Mouse (Mus musculus) stomach, embryonic 14.5 days (tissue): Measurements from ENCODE around the gene Gm5431. TPM values are rescaled to one million over a fixed set of nuclear protein-coding genes. Genes with fewer than 3 reads are reported as not detected.
A peak's percentile ranks its signal among the peaks of the same experiment; 100 is the strongest.

Experiments used
- ATAC-seq: fragments of 200-750 bp; cut with Nextera tagmentation; 2 replicates; pipeline ENCODE4 v1.8.0; 2017; ENCODE audit warnings: low read depth, moderate TSS enrichment; ENCODE audit not compliant: insufficient number of reproducible peaks, insufficient read depth, low FRiP score
- H3K27ac ChIP-seq: fragments of 300-500 bp; sonication (generic); 2 replicates; pipeline ENCODE4 v1.5.1; 2014; ENCODE audit warnings: mild to moderate bottlenecking, low read length, moderate library complexity, mixed read lengths
- H3K27me3 ChIP-seq: fragments of 300-500 bp; sonication (generic); 2 replicates; pipeline ENCODE4 v1.6.1; 2014; ENCODE audit warnings: low read length, control low read depth, mixed read lengths; ENCODE audit not compliant: control insufficient read depth, insufficient read depth
- H3K36me3 ChIP-seq: fragments of 300-500 bp; sonication (generic); 2 replicates; pipeline ENCODE4 v1.6.1; 2014; ENCODE audit warnings: mild to moderate bottlenecking, control low read depth, low read length, moderate library complexity, mixed read lengths; ENCODE audit not compliant: control insufficient read depth, insufficient read depth
- H3K4me1 ChIP-seq: fragments of 300-500 bp; sonication (generic); 2 replicates; pipeline ENCODE4 v1.6.1; 2014; ENCODE audit warnings: low read length, control low read depth, mixed read lengths; ENCODE audit not compliant: control insufficient read depth, insufficient read depth
- H3K4me2 ChIP-seq: fragments of 300-500 bp; sonication (generic); replicated peaks from 2 replicates; pipeline ENCODE4 v1.6.1; 2014; ENCODE audit warnings: low read depth, low read length, control low read depth
- H3K4me3 ChIP-seq: fragments of 300-500 bp; sonication (generic); 2 replicates; pipeline ENCODE4 v1.5.1; 2014; ENCODE audit warnings: low read depth, low read length, control low read depth
- H3K9ac ChIP-seq: fragments of 300-500 bp; sonication (generic); replicated peaks from 2 replicates; pipeline ENCODE4 v1.6.1; 2014; ENCODE audit warnings: low read depth, mild to moderate bottlenecking, control low read depth, low read length, moderate library complexity, mixed read lengths
- H3K9me3 ChIP-seq: fragments of 300-500 bp; sonication (generic); 2 replicates; pipeline ENCODE4 v1.6.1; 2016; ENCODE audit warnings: low read depth, low read length, control low read depth; ENCODE audit not compliant: control insufficient read depth
- WGBS: fragments of 180-500 bp; shearing (Covaris S2); extraction: QIAGEN DNeasy Blood & Tissue Kit; methylation state at CpG from one replicate; pipeline ENCODE4 v1.1.7; 2014; 5-methylcytosine and 5-hydroxymethylcytosine counted together
- polyA plus RNA-seq: library from polyadenylated mRNA; unstranded; fragments of >200 nt; fragmentation: Nextera tagmentation; extraction: Ambion mirVana; gene quantifications from 2 replicates; pipeline ENCODE4 v1.2.1, GENCODE M21; 2014

Gm5431 gene
- polyA plus RNA-seq, 1 experiment from 2014 or later: 0.12 TPM

- H3K9me3 ChIP-seq: no peaks in the 10 kb centered on the region
- no peak overlapping the region for H3K27ac ChIP-seq
- no peak overlapping the region for H3K4me3 ChIP-seq
- WGBS: 0% methylated on average over 4 of the region's 4 CpGs
- peaks cover 11% of the 10 kb centered on the region for H3K4me1 ChIP-seq
- no peak overlapping the region for H3K9ac ChIP-seq
- ATAC-seq: no peak
- no peak overlapping the region for H3K4me2 ChIP-seq
- no peaks in the 10 kb centered on the region for H3K27me3 ChIP-seq
- no peaks in the 10 kb centered on the region for H3K36me3 ChIP-seq
Measured at GRCm38 (mm10) chr11:48874465-48874864, 27.5 kb downstream of the Gm5431 start.

GRCm38 (mm10) chr11:48873591-48874290 is 28.3 kb downstream of the Gm5431 start:
- 0 out of 2 replicates have a peak, but pooled peaks have one; percentile 15 for ATAC-seq
- H3K27ac ChIP-seq: peak overlapping the region; percentile 44; the same call in 1 of the 2 replicates
- H3K9ac ChIP-seq: no peak overlapping the region
- no peak overlapping the region for H3K4me2 ChIP-seq
- H3K9me3 ChIP-seq: no peaks in the 10 kb centered on the region
- no peak overlapping the region for H3K4me3 ChIP-seq
- peaks cover 14% of the 10 kb centered on the region for H3K4me1 ChIP-seq
- no peaks in the 10 kb centered on the region for H3K36me3 ChIP-seq
- no peaks in the 10 kb centered on the region for H3K27me3 ChIP-seq
- 55% methylated on average over 10 of the region's 10 CpGs for WGBS

GRCm38 (mm10) chr11:48872695-48873300 is 29.2 kb downstream of the Gm5431 start:
- Histone ChIP-seq H3K4me2 (no peak overlapping the region), H3K4me3 (no peak overlapping the region), H3K4me1 (peaks cover 14% of the 10 kb centered on the region), H3K9me3 (no peaks in the 10 kb centered on the region), H3K27me3 (no peaks in the 10 kb centered on the region), H3K27ac (peak overlapping the region; percentile 79; the same call in 1 of the 2 replicates), H3K9ac (no peak overlapping the region), H3K36me3 (no peaks in the 10 kb centered on the region)
- ATAC-seq: peak; percentile 53; the same call in 1 of the 2 replicates
- WGBS: 66% methylated on average over 7 of the region's 7 CpGs

- peak overlapping the region; percentile 41; the same call in 1 of the 2 replicates for H3K9ac ChIP-seq
- H3K4me3 ChIP-seq: peak overlapping the region; percentile 43
- no peaks in the 10 kb centered on the region for H3K9me3 ChIP-seq
- H3K4me1 ChIP-seq: peaks cover 14% of the 10 kb centered on the region
- peak overlapping the region; percentile 79; the same call in 1 of the 2 replicates for H3K27ac ChIP-seq
- WGBS: 15% methylated on average over 17 of the region's 17 CpGs
- ATAC-seq: no peak
- H3K36me3 ChIP-seq: no peaks in the 10 kb centered on the region
- H3K4me2 ChIP-seq: peak overlapping the region; percentile 47
- H3K27me3 ChIP-seq: no peaks in the 10 kb centered on the region
Measured at GRCm38 (mm10) chr11:48871817-48872541, 30.0 kb downstream of the Gm5431 start.

GRCm38 (mm10) chr11:48871201-48871772 is 30.7 kb downstream of the Gm5431 start, which contains the start of gene Irgm1:
TSS of gene Irgm1 (minus strand) at chr11:48871683.
- peak within 1 kb of the TSS; percentile 79; the same call in 1 of the 2 replicates for H3K27ac ChIP-seq

GRCm38 (mm10) chr11:48870781-48871180 is 31.2 kb downstream of the Gm5431 start:
- H3K9me3 ChIP-seq: no peaks in the 10 kb centered on the region
- H3K4me1 ChIP-seq: peaks cover 14% of the 10 kb centered on the region
- peak overlapping the region; percentile 79; the same call in 1 of the 2 replicates for H3K27ac ChIP-seq
- no peak for ATAC-seq
- 36% methylated on average over 7 of the region's 7 CpGs for WGBS
- H3K4me2 ChIP-seq: peak overlapping the region; percentile 47
- H3K36me3 ChIP-seq: no peaks in the 10 kb centered on the region
- peak overlapping the region; percentile 41 for H3K9ac ChIP-seq
- no peaks in the 10 kb centered on the region for H3K27me3 ChIP-seq
- peak overlapping the region; percentile 43 for H3K4me3 ChIP-seq

More at GRCm38 (mm10) chr11:48871201-48871772, 30.7 kb downstream of the Gm5431 start, which contains the start of gene Irgm1:
- no peaks in the 10 kb centered on the region for H3K36me3 ChIP-seq
- ATAC-seq: peak; percentile 33
- no peaks in the 10 kb centered on the region for H3K9me3 ChIP-seq
- peak within 1 kb of the TSS; percentile 43 for H3K4me3 ChIP-seq
- H3K27me3 ChIP-seq: no peaks in the 10 kb centered on the region
- WGBS: 2% methylated on average over 19 of the region's 19 CpGs
- peaks cover 14% of the 10 kb centered on the region for H3K4me1 ChIP-seq
- H3K9ac ChIP-seq: peak within 1 kb of the TSS; percentile 41
- peak within 1 kb of the TSS; percentile 47 for H3K4me2 ChIP-seq

GRCm38 (mm10) chr11:48869380-48870110 is 32.5 kb downstream of the Gm5431 start:
- Histone ChIP-seq H3K9ac (no peak overlapping the region), H3K9me3 (no peaks in the 10 kb centered on the region), H3K4me1 (peaks cover 14% of the 10 kb centered on the region), H3K27ac (no peak overlapping the region), H3K36me3 (no peaks in the 10 kb centered on the region), H3K4me3 (0 out of 2 replicates have a peak overlapping the region, but pooled peaks have one; percentile 10), H3K27me3 (no peaks in the 10 kb centered on the region), H3K4me2 (peak overlapping the region; percentile 47)
- ATAC-seq: peak; percentile 39; the same call in 1 of the 2 replicates
- WGBS: 49% methylated on average over 7 of the region's 7 CpGs
